Mouse (Mus musculus): Measurements from ENCODE around the gene Rhbdl3. TPM values are rescaled to one million over a fixed set of nuclear protein-coding genes. Genes with fewer than 3 reads are reported as not detected.

Rhbdl3 gene
- total and polyA plus RNA-seq, 3 experiments, result 0.02 to 0.44 TPM; not detected in 1

DNA sequence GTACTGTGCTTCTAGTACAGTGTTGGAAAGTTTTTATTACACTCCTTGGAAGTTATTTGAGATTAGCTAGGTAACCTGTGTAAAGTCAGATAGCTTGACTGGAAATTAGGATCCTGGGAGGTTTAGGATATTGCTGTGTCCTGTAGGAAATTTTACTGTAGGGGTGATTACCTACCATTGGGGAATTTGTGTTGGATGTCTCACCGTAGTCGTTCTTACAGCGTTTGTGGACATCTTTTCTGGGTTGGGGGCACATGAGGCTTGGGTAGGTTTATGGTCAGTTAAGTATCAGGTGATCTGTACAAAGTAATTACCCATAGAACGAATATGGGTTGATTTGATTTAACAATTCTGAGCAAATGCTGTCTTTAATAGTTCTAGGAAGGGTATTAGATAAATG is 95.9 kb downstream of the Rhbdl3 start:
- H3K27me3 ChIP-seq (ENCODE audit: insufficient read depth, low read length), result no peaks in the 10 kb centered on the region
- ATAC-seq (ENCODE audit: extremely low read depth, insufficient number of reproducible peaks, low FRiP score, poor library complexity, severe bottlenecking) (no peak), DNase-seq (ENCODE audit: low spot score) (no peak)
- TF ChIP-seq GATA2 (IDR thresholded peaks at IDR 0.05; ENCODE audit: borderline replicate concordance, low read depth, low read length), result no peak
- no peak for TF ChIP-seq GATA1 (IDR thresholded peaks at IDR 0.05; ENCODE audit: borderline replicate concordance, low read length)
- no peak for TF ChIP-seq TAL1 (conservative IDR thresholded peaks at IDR 0.05; ENCODE audit: low read depth, low read length)
- TF ChIP-seq CTCF (IDR thresholded peaks at IDR 0.05; ENCODE audit: low read depth, low read length), result no peak
- TF ChIP-seq POLR2AphosphoS5 (IDR thresholded peaks at IDR 0.05; ENCODE audit: insufficient replicate concordance, low read depth, low read length), result no peak
- H3K9me3 ChIP-seq (replicated peaks), result no peaks in the 10 kb centered on the region
- H3K4me1 ChIP-seq (ENCODE audit: insufficient read depth, low read depth, low read length), result peaks cover 30% of the 10 kb centered on the region
- H3K4me3 ChIP-seq (ENCODE audit: low read depth, low read length), result no peak overlapping the region
- peaks cover 86% of the 10 kb centered on the region for H3K36me3 ChIP-seq (replicated peaks)

Other genes starting within 250 kb of the Rhbdl3 start
- 132 and 144 TPM in 2 replicates for gene Crlf3, start 219.9 kb upstream of the Rhbdl3 start, total RNA-seq (2014; fragmentation: Nextera tagmentation)
- 257 and 265 TPM in 2 replicates for gene Crlf3, start 219.9 kb upstream of the Rhbdl3 start, total RNA-seq (2017)
- 62.4 and 67.6 TPM in 2 replicates for gene Crlf3, start 219.9 kb upstream of the Rhbdl3 start, polyA plus RNA-seq (2012)
- 88.0 and 98.7 TPM in 2 replicates for gene Atad5, start 211.5 kb upstream of the Rhbdl3 start, total RNA-seq (2014; fragmentation: Nextera tagmentation)
- 61.9 and 69.2 TPM in 2 replicates for gene Atad5, start 211.5 kb upstream of the Rhbdl3 start, total RNA-seq (2017)
- 6.7 and 7.0 TPM in 2 replicates for gene Atad5, start 211.5 kb upstream of the Rhbdl3 start, polyA plus RNA-seq (2012)
- gene Tefm, start 158.7 kb upstream of the Rhbdl3 start, total RNA-seq (2014; fragmentation: Nextera tagmentation), result 15.9 and 16.3 TPM in 2 replicates
- gene Tefm, start 158.7 kb upstream of the Rhbdl3 start, total RNA-seq (2017), result 24.4 and 27.1 TPM in 2 replicates
- 1.0 and 1.4 TPM in 2 replicates for gene Tefm, start 158.7 kb upstream of the Rhbdl3 start, polyA plus RNA-seq (2012)
- not detected in 2 replicates for gene Adap2, start 146.8 kb upstream of the Rhbdl3 start, total RNA-seq (2014; fragmentation: Nextera tagmentation)
- gene Adap2, start 146.8 kb upstream of the Rhbdl3 start, total RNA-seq (2017), result not detected in 2 replicates
- not detected in 2 replicates for gene Adap2, start 146.8 kb upstream of the Rhbdl3 start, polyA plus RNA-seq (2012)
- gene Rnf135, start 117.1 kb upstream of the Rhbdl3 start, total RNA-seq (2014; fragmentation: Nextera tagmentation), result 9.6 and 10.4 TPM in 2 replicates
- 6.8 TPM in 2 replicates for gene Rnf135, start 117.1 kb upstream of the Rhbdl3 start, total RNA-seq (2017)
- gene Rnf135, start 117.1 kb upstream of the Rhbdl3 start, polyA plus RNA-seq (2012), result 4.0 and 5.3 TPM in 2 replicates
- 80.3 and 87.3 TPM in 2 replicates for gene Rhot1, start 91.9 kb upstream of the Rhbdl3 start, total RNA-seq (2014; fragmentation: Nextera tagmentation)
- gene Rhot1, start 91.9 kb upstream of the Rhbdl3 start, total RNA-seq (2017), result 56.4 and 64.8 TPM in 2 replicates
- gene Rhot1, start 91.9 kb upstream of the Rhbdl3 start, polyA plus RNA-seq (2012), result 5.1 and 5.3 TPM in 2 replicates
- gene 5730455P16Rik, start 77.1 kb downstream of the Rhbdl3 start, total RNA-seq (2014; fragmentation: Nextera tagmentation), result 14.4 and 18.8 TPM in 2 replicates
- gene 5730455P16Rik, start 77.1 kb downstream of the Rhbdl3 start, total RNA-seq (2017), result 13.9 and 14.6 TPM in 2 replicates
- 3.5 and 4.3 TPM in 2 replicates for gene 5730455P16Rik, start 77.1 kb downstream of the Rhbdl3 start, polyA plus RNA-seq (2012)
- gene Zfp207, start 82.4 kb downstream of the Rhbdl3 start, total RNA-seq (2014; fragmentation: Nextera tagmentation), result 549 and 561 TPM in 2 replicates
- gene Zfp207, start 82.4 kb downstream of the Rhbdl3 start, total RNA-seq (2017), result 343 and 359 TPM in 2 replicates
- gene Zfp207, start 82.4 kb downstream of the Rhbdl3 start, polyA plus RNA-seq (2012), result 15.2 and 55.8 TPM in 2 replicates
- 185 and 186 TPM in 2 replicates for gene Psmd11, start 127.7 kb downstream of the Rhbdl3 start, total RNA-seq (2014; fragmentation: Nextera tagmentation)
- gene Psmd11, start 127.7 kb downstream of the Rhbdl3 start, total RNA-seq (2017), result 108 and 109 TPM in 2 replicates
- gene Psmd11, start 127.7 kb downstream of the Rhbdl3 start, polyA plus RNA-seq (2012), result 43.6 and 50.1 TPM in 2 replicates
- 0.15 TPM in 1 of 2 replicates, not detected in the other for gene Cdk5r1, start 176.1 kb downstream of the Rhbdl3 start, total RNA-seq (2014; fragmentation: Nextera tagmentation)
- 0.70 and 1.5 TPM in 2 replicates for gene Cdk5r1, start 176.1 kb downstream of the Rhbdl3 start, total RNA-seq (2017)
- gene Cdk5r1, start 176.1 kb downstream of the Rhbdl3 start, polyA plus RNA-seq (2012), result 0.65 and 1.5 TPM in 2 replicates

Measured in G1E (cell line).